Mouse (Mus musculus) brain, embryonic 14.5 days (tissue): ENCODE data around the gene Fhad1.

Experiments used
- CTCF ChIP-seq: fragments of 200-500 bp; IDR thresholded peaks from 2 replicates; pipeline ENCODE4 v1.5.1; 2012; ENCODE audit warnings: inconsistent platforms, mild to moderate bottlenecking, moderate library complexity, borderline replicate concordance; ENCODE audit not compliant: insufficient read depth, insufficient read length; ENCODE audit errors: extremely low read depth
- POLR2A ChIP-seq: fragments of 200-500 bp; IDR thresholded peaks from 2 replicates; pipeline ENCODE4 v1.6.1; 2012; ENCODE audit warnings: mild to moderate bottlenecking, inconsistent platforms, borderline replicate concordance; ENCODE audit not compliant: poor library complexity, insufficient read depth, insufficient read length, severe bottlenecking; ENCODE audit errors: extremely low read depth

DNA sequence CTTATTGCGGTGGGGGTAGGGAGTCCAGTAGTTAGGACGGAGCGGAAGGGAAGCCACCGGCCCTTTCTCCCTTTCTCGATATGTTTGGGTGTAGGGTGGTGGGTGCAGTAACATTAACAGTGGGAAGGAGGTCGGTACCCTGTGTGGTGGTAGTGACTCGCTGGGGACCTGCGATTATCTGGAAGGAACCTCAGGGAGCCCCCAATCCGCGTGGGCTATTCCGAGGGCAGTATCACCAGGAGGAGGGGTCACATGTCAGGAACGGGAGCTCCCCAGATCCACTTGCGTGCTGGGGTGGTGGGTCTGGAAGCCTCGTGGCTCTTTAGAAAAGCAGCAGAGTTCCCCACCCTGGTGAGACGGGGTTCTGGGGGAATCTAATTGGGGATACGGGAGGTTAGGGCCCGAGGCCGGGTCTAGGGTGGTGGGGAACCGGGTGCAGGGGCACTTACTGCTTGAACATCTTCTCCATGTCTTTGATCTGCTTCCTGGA is 140.7 kb downstream of the Fhad1 start:
- TF ChIP-seq CTCF (no peak), POLR2A (no peak)
